Mouse (Mus musculus) frontal cortex, postnatal 10 days (tissue): ENCODE data around the gene Stom.
A peak's percentile ranks its signal among the peaks of the same experiment; 100 is the strongest.

Experiments used
- DNase-seq, 2 experiments: peaks; one replicate each; pipeline ENCODE4 v3.0.0; 2022; ENCODE audit warnings: low spot score in 2 of 2, mixed read lengths in 1 of 2

Stom gene

GRCm38 (mm10) chr2:35320399-35320798 lies 16.4 kb downstream of the Stom start:
- DNase-seq, result no peak

DNA sequence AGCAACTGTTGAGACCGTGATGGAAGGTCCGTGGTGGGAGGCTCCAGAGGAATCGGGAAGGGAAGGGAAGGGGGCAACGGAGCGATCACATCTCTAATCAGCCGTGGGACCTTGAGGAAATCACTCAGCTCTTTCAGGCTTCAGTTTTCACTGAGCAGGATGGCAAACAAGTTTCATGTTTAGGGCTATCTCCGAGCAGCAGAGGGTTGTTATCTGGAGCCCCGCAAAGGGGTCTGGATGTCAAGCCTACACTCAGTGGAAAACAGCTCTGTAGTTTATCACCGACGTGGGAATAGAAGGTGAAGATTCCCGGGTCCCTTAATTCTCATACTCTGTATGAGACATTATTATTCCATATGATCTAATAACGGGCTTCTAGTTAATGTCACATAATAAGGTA lies 18.4 kb downstream of the Stom start:
- DNase-seq, result no peak

DNA sequence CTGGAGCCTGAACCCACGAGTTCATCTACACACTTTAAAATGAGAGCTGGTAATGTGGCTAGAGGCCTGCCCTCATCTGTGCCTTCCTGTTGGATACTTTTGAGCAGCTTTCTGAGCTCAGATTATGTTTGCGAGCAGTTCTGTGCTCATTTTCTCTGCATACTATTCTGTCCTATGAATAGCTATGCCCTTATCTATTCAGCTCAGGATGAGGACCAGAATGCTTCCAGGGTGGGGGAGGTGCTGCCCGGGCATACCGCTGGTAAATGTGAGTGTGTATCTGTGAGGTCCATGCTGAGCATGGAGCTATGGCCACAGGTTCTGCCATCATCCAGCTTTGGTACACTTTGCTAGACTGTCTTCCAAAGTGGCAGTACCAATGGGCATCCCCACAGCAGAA lies 19.2 kb downstream of the Stom start:
- DNase-seq, result no peak

GRCm38 (mm10) chr2:35314300-35314699 lies 22.5 kb downstream of the Stom start:
- DNase-seq, result no peak

GRCm38 (mm10) chr2:35309906-35310493 lies 26.8 kb downstream of the Stom start:
- DNase-seq, result no peak

GRCm38 (mm10) chr2:35308166-35308565 lies 28.6 kb downstream of the Stom start:
- no peak for DNase-seq

- DNase-seq, result no peak
Observed at GRCm38 (mm10) chr2:35302049-35302885, 34.5 kb downstream of the Stom start.

DNA sequence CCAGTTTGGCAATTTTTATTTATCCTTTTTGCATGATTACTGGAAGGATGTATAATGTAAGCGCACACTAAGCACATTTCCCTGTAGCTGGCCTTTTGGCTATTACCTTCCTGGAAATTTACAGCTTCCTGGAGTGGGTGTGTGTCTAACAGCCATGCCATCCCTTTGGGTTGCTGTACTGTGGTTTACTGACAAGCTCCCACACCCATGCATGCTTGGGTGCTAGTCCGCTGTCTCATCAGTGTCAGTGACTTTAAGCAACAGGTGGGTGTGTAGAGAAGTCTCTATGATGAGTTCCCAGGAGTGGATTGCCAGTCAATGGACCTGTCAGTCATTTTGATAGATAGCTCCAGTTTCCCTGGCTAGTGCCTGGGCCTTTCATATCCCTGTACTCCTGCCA lies 37.3 kb downstream of the Stom start:
- DNase-seq, result no peak

- DNase-seq, result peak; percentile 50 to 79
Observed at GRCm38 (mm10) chr2:35297703-35298332, 39.0 kb downstream of the Stom start.

- DNase-seq, result no peak
Observed at GRCm38 (mm10) chr2:35293291-35293690, 43.5 kb downstream of the Stom start.

DNA sequence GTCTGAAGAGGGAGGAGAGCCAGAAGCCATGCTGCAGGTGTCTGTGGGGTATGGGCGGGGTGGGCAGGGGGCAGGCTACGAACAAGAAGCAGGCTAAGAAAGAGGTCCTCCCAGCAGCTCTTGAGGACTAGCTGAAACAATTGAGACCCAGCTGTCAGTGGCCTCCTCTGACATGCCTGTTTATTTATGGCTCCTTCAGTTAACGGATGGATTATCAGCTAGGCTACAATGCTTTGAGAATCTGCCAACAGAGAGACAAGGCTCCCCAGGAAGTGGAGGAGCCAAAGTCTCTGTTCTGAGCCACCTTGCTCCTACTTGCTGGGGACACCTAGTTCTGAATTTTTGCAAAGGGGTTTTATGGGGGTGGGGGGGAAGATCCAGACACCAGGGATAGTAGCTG lies 44.1 kb downstream of the Stom start:
- no peak for DNase-seq

GRCm38 (mm10) chr2:35291856-35292255 lies 44.9 kb downstream of the Stom start:
- peak in 1 of 2 experiments; percentile 37 for DNase-seq

DNA sequence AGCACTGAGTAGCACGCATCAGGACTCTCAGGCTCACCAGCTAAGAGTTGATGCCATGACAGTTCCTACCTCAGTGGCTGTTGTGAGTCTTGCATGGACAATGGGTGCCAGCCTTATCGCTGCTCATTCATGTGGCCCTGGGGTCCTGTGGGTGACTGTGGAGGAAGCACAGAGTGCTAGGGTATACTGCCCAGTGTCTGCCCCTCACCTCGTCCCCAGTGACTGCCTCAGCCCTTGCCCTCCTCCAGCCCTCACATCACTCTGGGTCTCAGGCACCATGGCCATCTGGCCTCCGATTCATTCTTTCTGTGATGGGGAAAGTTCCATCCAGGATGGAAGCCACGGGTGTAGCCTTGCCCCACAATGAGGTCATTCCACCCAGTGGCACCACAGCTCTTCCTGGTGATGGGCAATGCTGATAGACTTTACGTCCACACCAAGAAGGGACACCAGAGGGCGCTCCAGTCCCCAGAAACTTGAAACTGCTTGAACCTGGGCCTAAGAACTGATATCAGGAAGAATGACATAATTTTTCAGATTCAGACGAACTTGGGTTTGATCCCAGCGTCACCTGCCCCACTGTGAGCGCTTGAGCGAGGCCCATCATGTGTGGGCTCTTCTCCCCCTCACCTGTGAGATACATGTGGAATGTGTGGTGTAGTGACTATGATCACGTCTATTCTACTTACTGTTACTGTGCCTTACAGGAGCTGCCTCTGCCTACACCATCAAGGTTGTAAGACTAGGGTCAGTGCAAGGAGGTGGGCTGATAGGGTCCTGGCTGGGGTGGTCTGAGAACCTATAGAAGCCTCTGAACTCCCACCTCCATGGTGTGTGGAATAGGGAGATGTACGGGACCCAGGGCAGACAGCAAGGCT lies 47.8 kb downstream of the Stom start:
- peak; percentile 48 to 76 for DNase-seq

DNA sequence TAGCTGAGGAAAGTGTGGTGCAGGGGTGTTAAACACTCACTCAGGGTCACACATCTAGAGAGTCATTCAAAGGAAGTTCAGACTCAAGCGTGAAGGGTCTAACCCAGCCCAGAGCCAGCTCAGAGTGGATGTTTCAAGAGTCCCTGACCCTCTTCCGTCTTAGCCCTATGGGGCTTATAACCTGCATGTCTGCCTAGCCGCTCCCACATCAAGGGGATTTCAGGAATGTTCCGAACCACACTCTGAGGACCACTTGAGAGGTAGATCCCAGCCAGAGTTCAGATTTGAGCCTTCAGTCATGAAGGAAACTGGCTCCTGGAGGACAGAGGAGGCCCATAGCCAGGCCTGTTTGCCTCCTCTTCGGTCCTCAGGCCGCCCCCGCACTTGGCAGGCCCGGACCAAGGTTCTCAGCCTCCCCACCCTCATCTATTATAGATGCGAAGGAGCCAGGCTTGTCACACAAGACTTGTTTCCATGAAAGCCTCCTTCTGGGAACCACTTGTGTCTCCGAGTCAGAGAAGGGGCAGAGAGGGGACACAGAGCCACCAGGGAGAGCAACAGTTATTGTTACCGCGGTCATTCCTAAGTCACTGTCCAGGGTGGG lies 49.7 kb downstream of the Stom start:
- DNase-seq, result no peak

GRCm38 (mm10) chr2:35285209-35285608 lies 51.6 kb downstream of the Stom start:
- no peak for DNase-seq

- DNase-seq, result no peak
Observed at GRCm38 (mm10) chr2:35283997-35284396, 52.8 kb downstream of the Stom start.

DNA sequence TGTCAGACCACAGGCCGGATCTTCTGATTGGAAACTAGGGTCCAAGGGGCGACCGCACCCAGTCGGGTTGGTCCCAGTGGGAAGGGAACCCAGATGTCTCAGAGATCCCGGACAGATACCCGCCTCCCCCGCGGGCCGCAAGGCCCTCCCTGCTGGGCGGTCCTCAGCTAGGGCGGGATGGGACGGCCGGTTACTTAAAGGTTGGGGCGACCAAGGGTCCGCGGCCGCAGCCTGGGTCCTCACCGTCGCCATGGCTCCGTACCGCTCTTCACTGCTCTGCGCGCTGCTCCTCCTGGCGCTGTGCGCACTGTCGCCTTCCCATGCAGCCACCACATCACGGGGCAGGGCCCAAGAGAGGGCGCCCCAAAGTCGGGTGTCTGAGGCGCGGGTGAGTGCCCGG lies 54.6 kb downstream of the Stom start:
- DNase-seq, result no peak

- DNase-seq, result no peak
Observed at GRCm38 (mm10) chr2:35280001-35280400, 56.8 kb downstream of the Stom start.

GRCm38 (mm10) chr2:35278371-35279210 lies 58.2 kb downstream of the Stom start:
- no peak for DNase-seq

DNA sequence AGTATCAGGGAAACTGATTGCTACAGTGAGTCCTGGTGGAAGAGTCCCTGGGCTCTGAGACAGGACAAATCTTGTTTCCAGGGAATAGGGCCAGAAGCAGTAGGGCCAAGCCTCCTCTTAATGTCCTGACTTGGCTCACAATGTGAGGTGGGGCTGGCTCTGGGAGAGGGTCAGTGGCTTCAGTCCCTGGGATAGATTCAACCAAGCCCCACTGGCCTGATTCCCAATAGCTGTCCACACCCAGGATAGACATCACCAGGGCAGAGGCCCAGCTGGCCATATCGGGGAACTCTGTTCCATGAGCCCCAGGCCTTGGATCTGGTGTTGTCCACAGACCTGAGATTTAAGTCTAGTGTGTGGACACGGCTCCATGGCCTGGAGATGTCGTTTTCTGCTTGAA lies 59.1 kb downstream of the Stom start:
- no peak for DNase-seq

GRCm38 (mm10) chr2:35273536-35273935 lies 63.2 kb downstream of the Stom start:
- DNase-seq, result no peak
